Mouse (Mus musculus) lung, postnatal 0 days (tissue): Measurements from ENCODE around the gene Pip5k1b.
A peak's percentile ranks its signal among the peaks of the same experiment; 100 is the strongest.

Source experiments
- CTCF ChIP-seq: IDR thresholded peaks from 2 replicates; pipeline ENCODE4 v1.5.1; 2016; ENCODE audit warnings: antibody characterized with exemption, mild to moderate bottlenecking
- EP300 ChIP-seq: IDR thresholded peaks from 2 replicates; pipeline ENCODE4 v1.6.1; 2016; ENCODE audit warnings: antibody characterized with exemption, mild to moderate bottlenecking, control low read depth

GRCm38 (mm10) chr19:24555466-24555903 lies at the start of gene Pip5k1b:
- TF ChIP-seq CTCF (peak; percentile 48), EP300 (no peak)
